Mouse (Mus musculus): Measurements from ENCODE around the gene Tmcc2.

Tmcc2 gene

GRCm38 (mm10) chr1:132391580-132392022 is 520 bp upstream of the Tmcc2 start:
- peak; percentile 52 to 58 for DNase-seq (ENCODE audit: low spot score in 2 of 2)

GRCm38 (mm10) chr1:132389886-132390585 is 1.0 kb downstream of the Tmcc2 start:
- DNase-seq (ENCODE audit: low spot score in 2 of 2), result peak; percentile 65 to 76

GRCm38 (mm10) chr1:132388813-132389803 is 2.0 kb downstream of the Tmcc2 start:
- DNase-seq (ENCODE audit: low spot score in 2 of 2), result no peak

GRCm38 (mm10) chr1:132387943-132388342 is 3.1 kb downstream of the Tmcc2 start:
- DNase-seq (ENCODE audit: low spot score in 2 of 2), result no peak

GRCm38 (mm10) chr1:132386266-132386665 is 4.8 kb downstream of the Tmcc2 start:
- no peak for DNase-seq (ENCODE audit: low spot score in 2 of 2)

- no peak for DNase-seq (ENCODE audit: low spot score in 2 of 2)
Measured at GRCm38 (mm10) chr1:132385711-132386110, 5.4 kb downstream of the Tmcc2 start.

GRCm38 (mm10) chr1:132385266-132385665 is 5.8 kb downstream of the Tmcc2 start:
- no peak for DNase-seq (ENCODE audit: low spot score in 2 of 2)

GRCm38 (mm10) chr1:132384001-132384554 is 7.0 kb downstream of the Tmcc2 start:
- no peak for DNase-seq (ENCODE audit: low spot score in 2 of 2)

- peak in 1 of 2 experiments; percentile 32 for DNase-seq (ENCODE audit: low spot score in 2 of 2)
Measured at GRCm38 (mm10) chr1:132381929-132382328, 9.2 kb downstream of the Tmcc2 start.

GRCm38 (mm10) chr1:132380550-132381100 is 10.5 kb downstream of the Tmcc2 start:
- no peak for DNase-seq (ENCODE audit: low spot score in 2 of 2)

- DNase-seq (ENCODE audit: low spot score in 2 of 2), result no peak
Measured at GRCm38 (mm10) chr1:132377811-132378210, 13.3 kb downstream of the Tmcc2 start.

GRCm38 (mm10) chr1:132377055-132377365 is 14.1 kb downstream of the Tmcc2 start:
- DNase-seq (ENCODE audit: low spot score in 2 of 2), result no peak

- no peak for DNase-seq (ENCODE audit: low spot score in 2 of 2)
Measured at GRCm38 (mm10) chr1:132376211-132377054, 14.6 kb downstream of the Tmcc2 start.

GRCm38 (mm10) chr1:132375256-132375655 is 15.8 kb downstream of the Tmcc2 start:
- no peak for DNase-seq (ENCODE audit: low spot score in 2 of 2)

- DNase-seq (ENCODE audit: low spot score in 2 of 2), result no peak
Measured at GRCm38 (mm10) chr1:132374873-132375244, 16.2 kb downstream of the Tmcc2 start.

GRCm38 (mm10) chr1:132374140-132374872 is 16.8 kb downstream of the Tmcc2 start:
- DNase-seq (ENCODE audit: low spot score in 2 of 2), result peak; percentile 57 to 65

- no peak for DNase-seq (ENCODE audit: low spot score in 2 of 2)
Measured at GRCm38 (mm10) chr1:132372896-132373534, 18.1 kb downstream of the Tmcc2 start.

- no peak for DNase-seq (ENCODE audit: low spot score in 2 of 2)
Measured at GRCm38 (mm10) chr1:132372354-132372753, 18.7 kb downstream of the Tmcc2 start.

GRCm38 (mm10) chr1:132371298-132372081 is 19.6 kb downstream of the Tmcc2 start:
- no peak for DNase-seq (ENCODE audit: low spot score in 2 of 2)

All from spleen, postnatal 14 days (tissue).